14 mouse cellular contexts compared by ENCODE assay signal in the genomic region with DNA sequence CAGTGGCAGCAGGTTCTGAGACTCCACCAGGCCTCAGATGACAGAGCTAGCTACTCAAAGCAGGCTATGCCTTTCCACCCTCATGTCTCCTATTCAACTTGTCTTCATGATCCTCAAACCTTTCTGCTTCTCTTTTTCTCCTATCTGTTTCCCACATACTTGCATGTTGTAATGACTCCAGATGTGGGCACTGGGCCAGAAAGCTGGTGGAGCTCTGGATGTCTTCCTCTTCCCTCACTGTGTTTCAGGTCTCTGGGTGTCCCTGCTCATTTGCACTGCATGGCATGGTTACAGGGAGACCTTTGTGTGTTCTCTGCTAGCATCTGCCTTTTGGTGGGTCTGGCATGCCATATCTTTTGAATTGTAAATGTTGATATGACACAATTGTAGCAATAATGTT.
A peak's percentile ranks its signal among the peaks of the same experiment; 100 is the strongest.
DNase-seq lines count a peak whose midpoint lies in the region.
"Had no signal": no experiment of that assay in that cellular context is flagged by ENCODE, and none has a peak within 500 bp of the region (broad histone marks: within the 10 kb centered on the region; RNA-seq: fewer than 3 reads in every experiment).

No protein-coding gene starts in this region.

- peak; percentile 2 for DNase-seq in adrenal gland, postnatal 10 days
- DNase-seq in adrenal gland, postnatal 4 days (ENCODE audit: low spot score in 2 of 2), result no peak
- peak; percentile 14 for DNase-seq in gastrocnemius, postnatal 10 days
- DNase-seq in gastrocnemius, adult 18-20 months (ENCODE audit: low spot score), result no peak
- peak; percentile 4 for DNase-seq in ovary, postnatal 36 days (ENCODE audit: low spot score)
- DNase-seq in ovary, postnatal 14 days (ENCODE audit: low spot score), result no peak
- DNase-seq in MEL-GATA-1-ER (ENCODE audit: extremely low read depth, low read depth), result peak; percentile 83
- DNase-seq: cerebellum, adult 11-12 months; kidney, adult 9 months; liver, postnatal 0 days; lung, postnatal 10 days; retina, postnatal 1 day; spleen, adult 18-20 months; thymus, postnatal 25 days had no signal

Comparison
In these comparisons a context has a peak if more than half of its experiments do, and no peak if none do; other contexts are left out.
1. DNase-seq: peak in adrenal gland, postnatal 10 days (single experiment), gastrocnemius, postnatal 10 days (single experiment), ovary, postnatal 36 days (single experiment) and MEL-GATA-1-ER (single experiment); none in adrenal gland, postnatal 4 days (0 of 2), gastrocnemius, adult 18-20 months (single experiment) and ovary, postnatal 14 days (single experiment).